Mouse (Mus musculus) adipocyte (in vitro differentiated cells): ENCODE measurements around the gene Amd1.

ENCODE experiments used
- DNase-seq: peaks from one replicate; pipeline ENCODE4 v3.0.0-alpha.2; 2016; ENCODE audit warnings: low spot score

The Amd1 gene

GRCm38 (mm10) chr10:40302140-40302985 is at the start of gene Amd1:
TSS of gene Amd1 (minus strand) at chr10:40302186.
- peak; percentile 99 for DNase-seq

- no peak for DNase-seq
These were observed 49.2 kb upstream of the Amd1 start for GRCm38 (mm10) chr10:40351156-40351555.

GRCm38 (mm10) chr10:40350245-40350932 is 48.4 kb upstream of the Amd1 start:
- no peak for DNase-seq

DNA sequence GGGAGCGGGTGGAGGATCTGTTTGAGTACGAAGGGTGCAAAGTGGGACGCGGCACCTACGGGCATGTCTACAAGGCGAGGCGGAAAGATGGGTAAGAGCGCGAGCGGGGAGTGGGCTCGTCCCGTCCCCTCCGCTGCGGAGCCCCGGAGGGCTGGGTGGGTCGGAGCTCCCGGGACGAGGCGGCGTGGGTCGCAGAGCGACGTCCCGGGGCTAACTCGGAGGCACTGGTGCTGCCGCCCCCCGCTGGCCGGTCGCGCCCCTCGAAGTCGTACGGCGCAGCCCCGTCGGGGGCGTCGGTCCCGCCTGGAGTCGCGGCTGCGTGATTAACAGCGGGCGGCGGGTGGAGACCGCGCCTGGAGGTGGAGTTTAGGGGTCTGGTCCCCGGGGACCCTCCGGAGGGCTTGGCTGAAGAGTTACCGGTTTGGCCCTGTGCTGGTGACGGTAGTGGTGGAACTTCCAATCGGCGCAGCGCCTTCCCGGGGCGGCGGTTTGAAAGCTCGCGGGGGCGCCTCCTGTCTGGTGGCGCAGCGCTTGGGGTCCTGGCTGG is 47.7 kb upstream of the Amd1 start:
- DNase-seq, result peak; percentile 38

- DNase-seq, result peak; percentile 99
These were observed 46.9 kb upstream of the Amd1 start for GRCm38 (mm10) chr10:40348566-40349536.

- DNase-seq, result no peak
These were observed 45.5 kb upstream of the Amd1 start for GRCm38 (mm10) chr10:40347461-40347954.

GRCm38 (mm10) chr10:40346776-40347403 is 44.9 kb upstream of the Amd1 start:
- DNase-seq, result no peak

DNA sequence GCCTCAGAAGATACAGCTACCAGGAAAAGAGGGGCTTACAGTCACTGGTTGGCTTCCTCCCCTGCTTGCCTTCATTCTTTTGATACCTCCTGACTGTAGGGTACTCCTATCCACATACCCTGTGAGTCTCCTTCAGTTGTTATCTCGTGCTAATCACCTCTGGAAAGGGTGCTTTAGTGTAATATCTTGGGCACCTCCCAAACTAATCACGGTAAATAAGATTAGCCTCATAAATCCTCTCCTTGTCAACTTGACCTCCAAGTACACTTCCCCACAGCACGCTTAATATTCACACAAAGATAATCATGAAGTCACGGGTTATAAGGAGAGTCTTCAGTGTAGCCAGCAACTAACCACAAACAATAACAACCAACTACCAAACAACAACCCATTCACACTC is 40.0 kb upstream of the Amd1 start:
- no peak for DNase-seq

DNA sequence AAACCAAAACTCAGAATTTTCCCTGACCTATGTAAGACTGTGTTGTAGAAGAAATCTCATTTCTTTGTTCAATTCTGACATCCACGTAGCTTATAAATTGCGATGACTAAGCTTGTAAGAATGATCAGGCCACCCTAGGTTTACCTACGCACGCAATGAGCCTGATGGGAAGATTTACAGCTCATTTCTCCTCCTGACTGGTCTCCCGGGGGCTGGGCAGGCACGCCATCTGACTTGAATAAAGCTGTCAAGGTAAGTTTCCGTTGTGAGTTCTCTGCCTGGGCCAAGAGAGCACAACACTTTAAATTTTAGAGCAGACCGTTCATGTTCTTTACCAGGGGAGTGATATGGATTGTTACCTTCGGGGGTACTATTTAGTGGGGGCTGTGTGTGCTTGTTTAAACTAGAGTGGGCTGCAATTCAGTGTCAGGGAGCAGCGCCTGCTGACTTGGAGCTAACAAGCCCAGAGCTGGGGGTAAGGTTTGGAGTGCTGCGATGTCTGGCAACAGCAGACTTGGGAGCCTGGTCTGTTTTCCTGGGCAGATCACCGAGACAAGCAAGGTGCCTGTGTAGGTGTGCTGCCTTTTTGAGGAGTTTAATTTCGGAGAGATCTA is 37.5 kb upstream of the Amd1 start, which contains the start of gene Cdk19:
TSS of gene Cdk19 (plus strand) at position 214 of the 614 bp plus-strand sequence.
- DNase-seq, result no peak

GRCm38 (mm10) chr10:40332864-40333263 is 30.9 kb upstream of the Amd1 start:
- no peak for DNase-seq

DNA sequence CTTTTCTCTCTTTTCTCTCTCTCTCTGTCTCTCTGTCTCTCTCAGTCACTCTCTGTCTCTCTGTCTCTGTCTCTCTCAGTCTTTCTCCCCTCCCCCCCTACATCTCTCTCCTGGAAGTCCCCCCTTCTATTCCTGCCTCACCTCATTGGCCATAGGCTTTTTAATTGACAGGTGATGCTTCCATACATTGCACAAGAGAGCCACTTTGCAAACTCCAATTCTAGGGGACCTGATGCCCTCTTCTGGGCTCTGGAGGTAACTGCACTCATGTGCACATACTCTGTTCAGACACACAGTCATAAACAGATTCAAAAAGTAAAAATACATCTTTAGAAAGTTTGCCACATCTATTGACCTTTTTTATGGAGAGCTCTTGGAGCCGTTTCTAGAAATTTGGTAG is 28.3 kb upstream of the Amd1 start:
- no peak for DNase-seq

- peak; percentile 62 for DNase-seq
These were observed 26.1 kb upstream of the Amd1 start for GRCm38 (mm10) chr10:40328004-40328551.

GRCm38 (mm10) chr10:40320306-40320705 is 18.3 kb upstream of the Amd1 start:
- no peak for DNase-seq

DNA sequence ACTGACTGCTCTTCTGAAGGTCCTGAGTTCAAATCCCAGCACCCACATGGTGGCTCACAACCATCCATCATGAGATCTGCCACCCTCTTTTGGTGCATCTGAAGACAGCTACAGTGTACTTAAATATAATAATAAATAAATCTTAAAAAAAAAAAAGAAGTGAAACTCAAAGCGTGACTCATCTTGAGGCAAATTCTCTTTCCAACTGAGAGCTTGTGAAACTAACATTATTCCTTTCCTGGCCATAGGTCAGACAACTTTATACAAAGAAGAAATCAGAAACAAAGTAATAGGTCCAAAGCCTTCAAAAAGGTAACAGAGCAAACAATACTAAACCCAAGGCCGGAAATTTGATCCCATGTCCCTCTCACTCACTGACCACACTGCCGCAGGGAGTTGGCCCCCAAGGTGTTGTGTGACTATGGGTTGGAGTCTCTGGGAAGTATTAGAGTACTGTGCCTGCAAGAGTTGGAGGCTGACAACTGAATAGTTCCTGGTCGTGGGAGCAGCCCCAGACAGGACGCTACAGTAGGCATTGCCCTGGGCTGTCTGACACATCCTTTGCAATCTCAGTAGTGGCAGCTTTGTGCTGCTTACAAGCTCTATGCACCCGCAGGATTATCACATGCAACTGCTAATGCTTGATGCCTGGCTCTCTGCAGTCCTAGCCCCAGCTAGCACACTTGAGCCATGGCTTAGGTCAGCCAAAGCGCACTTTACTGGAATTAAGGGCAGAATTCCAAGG is 15.0 kb upstream of the Amd1 start:
- DNase-seq, result peak; percentile 65

DNA sequence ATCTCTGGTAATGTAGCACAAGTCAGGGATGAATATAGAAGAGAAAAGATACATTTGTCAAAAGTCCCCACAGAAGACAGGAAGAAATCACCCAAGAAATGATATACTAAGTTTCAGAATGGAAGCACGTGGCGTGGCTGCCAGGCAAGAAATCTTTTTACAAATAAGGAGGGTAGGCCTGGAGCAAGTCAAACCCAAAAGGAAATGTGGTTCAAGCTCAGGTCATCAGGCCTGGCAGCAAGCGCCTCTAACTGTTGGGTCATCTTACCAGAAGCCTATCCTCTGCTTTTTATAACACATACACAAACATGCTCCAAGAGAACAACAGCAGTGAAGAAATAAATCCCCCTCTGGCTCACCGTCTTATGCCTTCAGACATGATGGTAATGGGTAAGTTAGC is 10.8 kb upstream of the Amd1 start:
- peak; percentile 57 for DNase-seq

GRCm38 (mm10) chr10:40309884-40310635 is 8.1 kb upstream of the Amd1 start:
- no peak for DNase-seq

- no peak for DNase-seq
These were observed 6.0 kb upstream of the Amd1 start for GRCm38 (mm10) chr10:40307826-40308583.

DNA sequence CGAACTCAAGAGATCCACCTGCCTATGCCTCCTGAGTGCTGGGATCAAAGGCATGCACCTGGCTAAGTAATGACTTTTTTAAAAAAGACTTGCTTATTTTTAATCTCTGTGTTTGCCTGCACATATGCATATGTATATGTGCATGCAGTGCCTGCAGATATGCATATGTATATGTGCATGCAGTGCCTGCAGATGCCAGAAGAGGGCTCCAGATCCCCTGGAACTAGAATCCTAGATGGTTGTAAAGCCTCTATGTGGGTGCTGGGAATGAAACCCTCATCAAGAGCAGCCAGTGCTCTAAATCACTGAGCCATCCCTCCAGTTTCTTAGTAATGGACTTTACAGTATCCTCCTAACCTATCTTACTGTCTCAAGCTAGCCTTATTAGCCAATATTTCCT is 4.0 kb upstream of the Amd1 start:
- no peak for DNase-seq
